8 mouse cellular contexts compared by ENCODE assay signal in genomic region chr2:122380768-122381311, GRCm38 (mm10). TPM values are rescaled to one million over a fixed set of nuclear protein-coding genes. Genes with fewer than 3 reads are reported as not detected.
DNase-seq lines count a peak whose midpoint lies in the region; ATAC-seq and TF ChIP-seq lines count a peak whose summit lies in the region.

No protein-coding gene starts in this region.

- no peaks in the 10 kb centered on the region for H3K36me3 ChIP-seq in forebrain, embryonic 15.5 days
- no peaks in the 10 kb centered on the region for H3K36me3 ChIP-seq in hindbrain, embryonic 10.5 days
- H3K36me3 ChIP-seq in stomach, embryonic 15.5 days, result no peaks in the 10 kb centered on the region

- intact Hi-C loops in left cerebral cortex, postnatal 36 days (cut with DNase I), result loop anchor here (1.0 to 10.0 kb wide), 3 partner anchors 86 to 374 kb away; no protein-coding TSS in a partner anchor

- H3K27me3 ChIP-seq in forebrain, embryonic 15.5 days, result no peaks in the 10 kb centered on the region
- H3K27me3 ChIP-seq in hindbrain, embryonic 10.5 days (ENCODE audit: insufficient read depth, poor library complexity, severe bottlenecking), result no peaks in the 10 kb centered on the region
- H3K27me3 ChIP-seq in stomach, embryonic 15.5 days (replicated peaks), result no peaks in the 10 kb centered on the region

- TF ChIP-seq CTCF in layer of hippocampus, adult 2 months (conservative IDR thresholded peaks at IDR 0.05), result peak; percentile 94
- peak; percentile 70; the same call in 1 of the 2 replicates for TF ChIP-seq CTCF in brain, embryonic 14.5 days (IDR thresholded peaks at IDR 0.05; ENCODE audit: borderline replicate concordance, extremely low read depth, insufficient read depth, insufficient read length)

- H3K4me2 ChIP-seq in forebrain, embryonic 15.5 days (replicated peaks), result peak overlapping the region; percentile 29
- peak overlapping the region; percentile 54 for H3K4me2 ChIP-seq in stomach, embryonic 15.5 days

- H3K27ac ChIP-seq in layer of hippocampus, adult 2 months, result peak overlapping the region; percentile 73
- no peak overlapping the region for H3K27ac ChIP-seq in forebrain, embryonic 15.5 days (replicated peaks)
- H3K27ac ChIP-seq in hindbrain, embryonic 10.5 days, result peak overlapping the region; percentile 53; the same call in 1 of the 2 replicates
- H3K27ac ChIP-seq in stomach, embryonic 15.5 days, result no peak overlapping the region

- DNase-seq in layer of hippocampus, adult 2 months (ENCODE audit: low spot score in 2 of 2), result peak in 1 of 2 experiments; percentile 74
- no peak for DNase-seq in layer of hippocampus, adult 11-12 months (ENCODE audit: low spot score)
- peak; percentile 69 for DNase-seq in brain, embryonic 14.5 days (ENCODE audit: low read depth)
- peak; percentile 58 for DNase-seq in hindbrain, embryonic 10.5 days (ENCODE audit: low spot score)
- DNase-seq in left cerebral cortex, postnatal 36 days (ENCODE audit: low spot score in 2 of 2), result peak; percentile 44 to 62

- no peak overlapping the region for H3K9ac ChIP-seq in forebrain, embryonic 15.5 days (replicated peaks)
- H3K9ac ChIP-seq in stomach, embryonic 15.5 days, result no peak overlapping the region

- H3K4me3 ChIP-seq in layer of hippocampus, adult 2 months, result peak overlapping the region; percentile 57
- H3K4me3 ChIP-seq in forebrain, embryonic 15.5 days, result no peak overlapping the region
- H3K4me3 ChIP-seq in hindbrain, embryonic 10.5 days, result peak overlapping the region; percentile 43
- peak overlapping the region; percentile 31 for H3K4me3 ChIP-seq in stomach, embryonic 15.5 days (replicated peaks)

- no peaks in the 10 kb centered on the region for H3K9me3 ChIP-seq in forebrain, embryonic 15.5 days
- H3K9me3 ChIP-seq in hindbrain, embryonic 10.5 days, result no peaks in the 10 kb centered on the region
- no peaks in the 10 kb centered on the region for H3K9me3 ChIP-seq in stomach, embryonic 15.5 days

- no peak for ATAC-seq in forebrain, embryonic 15.5 days (replicated peaks)
- ATAC-seq in megakaryocyte progenitor cell, adult 5-6 weeks (replicated peaks; ENCODE audit: poor library complexity), result peak; percentile 17; the same call in 1 of the 2 replicates
- ATAC-seq in stomach, embryonic 15.5 days (ENCODE audit: insufficient read depth, low FRiP score, low read depth), result no peak

- no peak for TF ChIP-seq POLR2A in brain, embryonic 14.5 days (IDR thresholded peaks at IDR 0.05; ENCODE audit: borderline replicate concordance, extremely low read depth, insufficient read depth, insufficient read length, poor library complexity, severe bottlenecking)

- H3K4me1 ChIP-seq in forebrain, embryonic 15.5 days, result peaks cover 11% of the 10 kb centered on the region; the same call in 1 of the 2 replicates
- H3K4me1 ChIP-seq in hindbrain, embryonic 10.5 days (replicated peaks), result peaks cover 11% of the 10 kb centered on the region
- H3K4me1 ChIP-seq in stomach, embryonic 15.5 days, result peaks cover 2% of the 10 kb centered on the region; the same call in 1 of the 2 replicates

- 11% methylated on average over 11 of the region's 11 CpGs for WGBS in forebrain, embryonic 15.5 days
- WGBS in hindbrain, embryonic 10.5 days, result 8% methylated on average over 11 of the region's 11 CpGs
- WGBS in stomach, embryonic 15.5 days, result 9% methylated on average over 11 of the region's 11 CpGs

RNA-seq across cellular contexts. Expression of gene Shf, which starts 11.9 kb away (rescaled TPM):
- total RNA-seq in layer of hippocampus, adult 2 months (2021), result 10 to 100 TPM; 61.7 to 62.6 TPM
- 84.9 and 88.6 TPM in 2 replicates for polyA plus RNA-seq in brain, embryonic 14.5 days (2012; rRNA removed)
- 10.3 and 11.0 TPM in 2 replicates for polyA plus RNA-seq in forebrain, embryonic 15.5 days (2015; fragmentation: Nextera tagmentation; extraction: Ambion mirVana)
- polyA plus RNA-seq in hindbrain, embryonic 10.5 days (2016; fragmentation: Nextera tagmentation; extraction: Ambion mirVana), result 8.8 and 9.6 TPM in 2 replicates
- total RNA-seq in left cerebral cortex, postnatal 36 days (2021), result 10 to 100 TPM; 68.3 to 76.2 TPM
- total RNA-seq in megakaryocyte progenitor cell, adult 5-6 weeks (2015), result 2.2 and 3.7 TPM in 2 replicates
- 2.1 and 2.4 TPM in 2 replicates for total RNA-seq in megakaryocyte progenitor cell, adult 5-6 weeks (2017)
- polyA plus RNA-seq in stomach, embryonic 15.5 days (2015; fragmentation: Nextera tagmentation; extraction: Ambion mirVana), result 2.3 and 2.6 TPM in 2 replicates

RNA-seq across cellular contexts. Expression of gene Slc28a2, which starts 45.4 kb away (rescaled TPM):
- under 1 TPM in 1 of 2 experiments, not detected in 1; 0.54 TPM for total RNA-seq in layer of hippocampus, adult 2 months (2021)
- 0.04 and 0.05 TPM in 2 replicates for polyA plus RNA-seq in brain, embryonic 14.5 days (2012; rRNA removed)
- polyA plus RNA-seq in forebrain, embryonic 15.5 days (2015; fragmentation: Nextera tagmentation; extraction: Ambion mirVana), result not detected in 2 replicates
- not detected in 2 replicates for polyA plus RNA-seq in hindbrain, embryonic 10.5 days (2016; fragmentation: Nextera tagmentation; extraction: Ambion mirVana)
- under 1 TPM; 0.15 to 0.23 TPM for total RNA-seq in left cerebral cortex, postnatal 36 days (2021)
- total RNA-seq in megakaryocyte progenitor cell, adult 5-6 weeks (2015), result 61.0 and 68.7 TPM in 2 replicates
- 72.2 and 78.8 TPM in 2 replicates for total RNA-seq in megakaryocyte progenitor cell, adult 5-6 weeks (2017)
- polyA plus RNA-seq in stomach, embryonic 15.5 days (2015; fragmentation: Nextera tagmentation; extraction: Ambion mirVana), result 14.3 and 20.0 TPM in 2 replicates

Comparison
In these comparisons a context has a peak if more than half of its experiments do, and no peak if none do; other contexts are left out.
1. H3K27ac ChIP-seq: peak in layer of hippocampus, adult 2 months (single experiment) and hindbrain, embryonic 10.5 days (single experiment); none in forebrain, embryonic 15.5 days (single experiment) and stomach, embryonic 15.5 days (single experiment).
2. RNA of gene Slc28a2, which starts 45.4 kb away (polyA plus RNA-seq): 14.3 to 20.0 TPM in stomach, embryonic 15.5 days; 0.04 to 0.05 TPM in brain, embryonic 14.5 days, not detected in forebrain, embryonic 15.5 days and not detected in hindbrain, embryonic 10.5 days; every median in the first group is over 10 times any median in the second.